Mouse (Mus musculus) G1E (cell line): ENCODE results near the gene Cgas.

Experiments
- CTCF ChIP-seq: IDR thresholded peaks from 2 replicates; pipeline ENCODE4 v1.5.1; 2012; ENCODE audit warnings: low read depth, low read length, inconsistent platforms, mixed read lengths
- GATA1 ChIP-seq: IDR thresholded peaks from 2 replicates; pipeline ENCODE4 v1.6.1; 2012; ENCODE audit warnings: borderline replicate concordance, low read length, inconsistent platforms, mixed read lengths
- GATA2 ChIP-seq: IDR thresholded peaks from 2 replicates; pipeline ENCODE4 v1.6.1; 2012; ENCODE audit warnings: low read depth, low read length, inconsistent platforms, borderline replicate concordance
- POLR2AphosphoS5 ChIP-seq: IDR thresholded peaks from 2 replicates; pipeline ENCODE4 v1.6.1; 2012; ENCODE audit warnings: low read depth, low read length, inconsistent platforms; ENCODE audit not compliant: insufficient replicate concordance
- TAL1 ChIP-seq: conservative IDR thresholded peaks from 2 replicates; pipeline ENCODE4 v1.6.1; 2012; ENCODE audit warnings: low read depth, low read length, inconsistent platforms, mixed read lengths

DNA sequence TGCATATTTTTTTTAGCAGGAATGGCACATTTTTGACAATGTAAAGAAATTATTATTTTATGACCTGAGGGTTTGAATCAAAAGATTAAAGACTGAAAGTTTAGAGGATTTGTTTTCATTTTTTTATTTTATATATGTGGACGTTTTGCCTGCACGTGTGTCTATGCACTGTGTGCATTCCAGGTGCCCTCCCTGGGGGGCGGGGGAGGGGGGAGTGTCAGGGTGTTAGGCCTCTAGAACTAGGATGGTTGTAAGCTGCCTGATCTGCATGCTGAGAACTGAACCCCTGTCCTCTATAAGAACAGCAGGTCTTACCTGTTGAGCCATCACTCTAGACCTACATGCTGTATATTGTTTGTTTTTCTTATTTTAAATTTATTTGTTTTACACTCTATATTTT, 41.6 kb upstream of the Cgas start:
- TF ChIP-seq CTCF = no peak
- TF ChIP-seq TAL1 = no peak
- TF ChIP-seq GATA1 = no peak
- TF ChIP-seq POLR2AphosphoS5 = no peak
- TF ChIP-seq GATA2 = no peak
